Mouse (Mus musculus) neural tube, embryonic 15.5 days (tissue): Measurements from ENCODE around the gene Fan1. TPM values are rescaled to one million over a fixed set of nuclear protein-coding genes. Genes with fewer than 3 reads are reported as not detected.

Experiments used
- ATAC-seq: fragments of 200-750 bp; cut with Nextera tagmentation; 2 replicates; pipeline ENCODE4 v1.8.0; 2017; ENCODE audit warnings: mild to moderate bottlenecking, moderate TSS enrichment, moderate library complexity; ENCODE audit not compliant: low FRiP score
- H3K27ac ChIP-seq: fragments of 300-500 bp; sonication (generic); replicated peaks from 2 replicates; pipeline ENCODE4 v1.5.1; 2015; ENCODE audit warnings: mild to moderate bottlenecking, inconsistent platforms
- H3K27me3 ChIP-seq: fragments of 300-500 bp; sonication (generic); replicated peaks from 2 replicates; pipeline ENCODE4 v1.6.1; 2015; ENCODE audit warnings: inconsistent platforms
- H3K36me3 ChIP-seq: fragments of 300-500 bp; sonication (generic); 2 replicates; pipeline ENCODE4 v1.6.1; 2015; ENCODE audit warnings: inconsistent platforms
- H3K4me1 ChIP-seq: fragments of 300-500 bp; sonication (generic); 2 replicates; pipeline ENCODE4 v1.6.1; 2015; ENCODE audit warnings: inconsistent platforms
- H3K4me2 ChIP-seq: fragments of 300-500 bp; sonication (generic); 2 replicates; pipeline ENCODE4 v1.6.1; 2015; ENCODE audit warnings: inconsistent platforms, mild to moderate bottlenecking, moderate library complexity
- H3K4me3 ChIP-seq: fragments of 300-500 bp; sonication (generic); replicated peaks from 2 replicates; pipeline ENCODE4 v1.5.1; 2015; ENCODE audit warnings: mild to moderate bottlenecking, inconsistent platforms
- H3K9ac ChIP-seq: fragments of 300-500 bp; sonication (generic); replicated peaks from 2 replicates; pipeline ENCODE4 v1.6.1; 2015; ENCODE audit warnings: mild to moderate bottlenecking, inconsistent platforms
- H3K9me3 ChIP-seq: fragments of 300-500 bp; sonication (generic); replicated peaks from 2 replicates; pipeline ENCODE4 v1.6.1; 2016; ENCODE audit warnings: inconsistent platforms
- WGBS: fragments of 180-500 bp; shearing (Covaris S2); methylation state at CpG from one replicate; pipeline ENCODE4 v1.1.7; 2015; ENCODE audit warnings: mixed read lengths; 5-methylcytosine and 5-hydroxymethylcytosine counted together
- polyA plus RNA-seq: library from polyadenylated mRNA; unstranded; fragments of >200 nt; fragmentation: Nextera tagmentation; extraction: Ambion mirVana; gene quantifications from 2 replicates; pipeline ENCODE4 v1.2.1, GENCODE M21; 2015

The Fan1 gene
- polyA plus RNA-seq, 1 experiment from 2014 or later = 5.3 TPM

DNA sequence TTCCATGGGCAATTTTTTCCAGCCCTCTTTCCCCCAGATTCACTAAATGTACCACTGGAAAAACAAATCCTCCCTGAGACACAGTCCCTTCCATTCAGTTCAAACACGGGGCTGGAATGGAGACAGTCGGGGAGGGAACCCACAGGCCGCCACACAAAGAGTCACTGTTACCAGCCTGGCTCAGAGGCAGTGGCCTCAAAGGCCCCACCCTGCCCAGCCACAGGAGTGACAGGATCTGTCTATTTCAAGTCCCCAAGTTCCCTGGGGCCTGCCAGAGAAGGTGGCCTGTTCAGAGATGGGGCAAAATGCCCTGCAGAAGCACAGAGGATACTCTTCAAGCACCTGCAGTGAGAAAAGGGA, 13.3 kb downstream of the Fan1 start:
- no peak overlapping the region for H3K9ac ChIP-seq
- no peaks in the 10 kb centered on the region for H3K4me1 ChIP-seq
- peak; percentile 62 for ATAC-seq
- H3K27me3 ChIP-seq = no peaks in the 10 kb centered on the region
- H3K36me3 ChIP-seq = peaks cover 71% of the 10 kb centered on the region
- peak overlapping the region; percentile 56 for H3K27ac ChIP-seq
- H3K4me3 ChIP-seq = no peak overlapping the region
- no peaks in the 10 kb centered on the region for H3K9me3 ChIP-seq
- WGBS = 68% methylated on average over 3 of the region's 3 CpGs
- no peak overlapping the region for H3K4me2 ChIP-seq

DNA sequence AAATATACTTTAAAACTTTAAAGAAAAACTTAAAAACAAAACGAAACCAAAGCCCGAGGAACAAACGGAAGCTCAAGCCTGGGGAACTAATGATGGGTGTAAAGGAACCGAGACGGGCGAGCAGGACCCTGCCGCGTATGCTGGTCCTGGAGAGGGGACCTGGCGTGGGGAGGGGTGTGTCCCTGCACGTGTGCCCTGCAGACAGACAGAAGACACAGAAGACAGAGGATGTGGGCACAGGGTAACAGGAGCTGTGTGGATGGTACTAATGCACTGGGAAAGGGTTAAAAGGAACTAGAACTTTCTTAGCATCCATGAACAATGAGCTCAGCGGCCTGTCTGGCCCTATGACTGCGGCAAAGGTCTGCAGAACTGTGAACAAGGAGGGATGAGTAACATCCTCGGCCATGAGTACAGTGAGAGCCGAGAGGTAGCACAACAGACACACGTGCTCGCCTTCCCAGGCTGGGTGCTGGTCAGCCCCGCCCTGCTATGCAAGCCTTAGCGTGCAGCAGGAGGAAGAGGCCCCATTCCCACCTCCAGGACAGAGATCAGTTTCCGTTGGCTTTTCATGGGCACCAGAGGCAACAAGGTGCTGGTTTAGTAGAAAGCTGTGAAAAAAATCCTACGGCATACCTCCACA, 13.8 kb downstream of the Fan1 start:
- no peaks in the 10 kb centered on the region for H3K27me3 ChIP-seq
- no peaks in the 10 kb centered on the region for H3K9me3 ChIP-seq
- no peak overlapping the region for H3K9ac ChIP-seq
- 87% methylated on average over 20 of the region's 20 CpGs for WGBS
- 0 out of 2 replicates have a peak, but pooled peaks have one; percentile 42 for ATAC-seq
- no peak overlapping the region for H3K4me2 ChIP-seq
- no peaks in the 10 kb centered on the region for H3K4me1 ChIP-seq
- peaks cover 67% of the 10 kb centered on the region for H3K36me3 ChIP-seq
- H3K27ac ChIP-seq = peak overlapping the region; percentile 56; the same call in 1 of the 2 replicates
- H3K4me3 ChIP-seq = no peak overlapping the region

DNA sequence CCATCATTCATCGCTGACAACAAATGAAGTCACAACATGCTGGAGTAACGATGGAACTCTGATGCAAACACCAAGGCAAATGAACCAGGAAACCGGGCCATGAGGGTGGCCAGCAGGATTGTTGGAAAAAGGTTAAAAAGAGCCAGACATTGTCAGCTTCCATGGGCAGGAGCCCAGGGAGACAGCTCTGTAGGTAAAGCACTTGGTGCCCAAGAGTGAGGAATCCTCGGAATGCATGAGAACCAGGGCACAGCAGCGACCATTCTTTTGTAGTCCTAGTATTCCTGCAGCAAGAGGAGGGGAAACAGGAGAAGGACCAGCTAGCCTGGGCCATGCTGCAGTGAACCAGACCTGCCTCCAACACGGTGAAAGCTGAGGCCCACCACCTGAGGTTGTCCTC, 15.2 kb downstream of the Fan1 start:
- Histone ChIP-seq H3K36me3 (peaks cover 53% of the 10 kb centered on the region), H3K4me2 (no peak overlapping the region), H3K9ac (no peak overlapping the region), H3K4me3 (no peak overlapping the region), H3K27ac (no peak overlapping the region), H3K9me3 (no peaks in the 10 kb centered on the region), H3K4me1 (no peaks in the 10 kb centered on the region), H3K27me3 (no peaks in the 10 kb centered on the region)
- WGBS = 82% methylated on average over 6 of the region's 6 CpGs
- ATAC-seq = no peak

DNA sequence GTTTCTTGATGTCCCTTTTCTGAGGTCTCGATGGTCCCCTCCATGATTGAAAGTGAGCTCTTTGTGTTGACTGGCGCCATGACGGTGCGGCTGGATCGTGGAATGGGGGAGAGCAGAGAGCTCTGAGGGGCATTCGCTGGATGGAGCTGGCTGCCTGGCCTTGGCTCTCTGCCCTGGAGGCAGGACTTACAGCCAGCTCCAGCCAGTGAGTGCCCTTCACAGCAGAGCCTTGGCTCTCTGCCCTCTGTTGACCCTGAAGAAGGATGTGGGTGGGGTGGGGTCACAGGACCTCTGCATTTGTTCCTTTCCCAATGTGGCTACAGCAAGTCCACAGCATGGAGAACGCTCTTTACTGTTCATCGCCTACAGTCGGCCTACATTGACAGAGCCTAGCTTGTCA, 16.5 kb downstream of the Fan1 start:
- Histone ChIP-seq H3K27me3 (no peaks in the 10 kb centered on the region), H3K9me3 (no peaks in the 10 kb centered on the region), H3K4me1 (no peaks in the 10 kb centered on the region), H3K27ac (no peak overlapping the region), H3K4me3 (no peak overlapping the region), H3K9ac (no peak overlapping the region), H3K36me3 (peaks cover 48% of the 10 kb centered on the region), H3K4me2 (no peak overlapping the region)
- WGBS = 82% methylated on average over 9 of the region's 9 CpGs
- peak; percentile 55; the same call in 1 of the 2 replicates for ATAC-seq

DNA sequence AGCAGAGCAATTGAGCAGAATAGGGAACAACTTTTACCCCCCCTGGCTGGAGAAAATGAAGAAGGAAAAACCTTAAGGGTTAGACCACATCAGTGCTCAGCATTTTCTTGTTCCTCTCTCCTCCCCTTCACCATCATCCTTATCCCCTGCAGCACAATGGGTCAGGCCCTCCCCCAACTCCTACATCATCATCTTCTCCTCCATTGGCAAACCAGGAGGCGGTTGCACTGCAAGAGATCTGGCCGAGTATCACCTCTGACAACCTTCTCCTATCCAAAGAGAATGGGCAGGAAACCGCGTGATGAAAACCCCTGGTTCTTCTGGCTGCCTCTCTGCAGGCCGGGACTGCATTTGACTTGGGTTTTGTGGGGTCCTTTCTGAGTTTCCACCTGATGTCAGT, 17.2 kb downstream of the Fan1 start:
- Histone ChIP-seq H3K4me3 (no peak overlapping the region), H3K4me1 (no peaks in the 10 kb centered on the region), H3K27ac (0 out of 2 replicates have a peak overlapping the region, but pooled peaks have one; percentile 9), H3K27me3 (no peaks in the 10 kb centered on the region), H3K9me3 (no peaks in the 10 kb centered on the region), H3K4me2 (no peak overlapping the region), H3K9ac (no peak overlapping the region), H3K36me3 (peaks cover 40% of the 10 kb centered on the region)
- no peak for ATAC-seq
- 94% methylated on average over 5 of the region's 5 CpGs for WGBS

DNA sequence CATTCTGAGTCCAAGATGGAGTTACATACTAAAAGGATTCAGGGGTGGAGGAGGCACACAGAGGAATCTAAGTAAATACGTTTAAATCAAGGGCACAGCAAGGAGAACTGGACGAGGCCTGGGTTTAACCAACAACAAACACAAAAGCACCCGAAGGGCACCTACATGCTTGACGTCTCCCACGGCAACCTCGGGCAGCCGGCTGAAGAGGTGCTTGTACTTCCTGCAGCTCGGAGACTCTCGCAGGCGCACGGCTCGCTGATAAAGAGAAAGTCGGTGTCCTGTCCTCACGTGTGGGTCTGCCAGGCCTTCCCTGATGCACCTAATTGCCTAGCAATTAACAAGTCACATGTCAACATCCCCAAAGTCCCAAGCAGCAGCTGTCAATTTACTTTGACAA, 19.7 kb downstream of the Fan1 start:
- ATAC-seq = no peak
- no peak overlapping the region for H3K27ac ChIP-seq
- no peaks in the 10 kb centered on the region for H3K9me3 ChIP-seq
- H3K27me3 ChIP-seq = no peaks in the 10 kb centered on the region
- WGBS = 26% methylated on average over 14 of the region's 14 CpGs
- H3K4me2 ChIP-seq = no peak overlapping the region
- H3K9ac ChIP-seq = no peak overlapping the region
- H3K4me3 ChIP-seq = no peak overlapping the region
- peaks cover 9% of the 10 kb centered on the region for H3K4me1 ChIP-seq
- H3K36me3 ChIP-seq = peaks cover 36% of the 10 kb centered on the region

DNA sequence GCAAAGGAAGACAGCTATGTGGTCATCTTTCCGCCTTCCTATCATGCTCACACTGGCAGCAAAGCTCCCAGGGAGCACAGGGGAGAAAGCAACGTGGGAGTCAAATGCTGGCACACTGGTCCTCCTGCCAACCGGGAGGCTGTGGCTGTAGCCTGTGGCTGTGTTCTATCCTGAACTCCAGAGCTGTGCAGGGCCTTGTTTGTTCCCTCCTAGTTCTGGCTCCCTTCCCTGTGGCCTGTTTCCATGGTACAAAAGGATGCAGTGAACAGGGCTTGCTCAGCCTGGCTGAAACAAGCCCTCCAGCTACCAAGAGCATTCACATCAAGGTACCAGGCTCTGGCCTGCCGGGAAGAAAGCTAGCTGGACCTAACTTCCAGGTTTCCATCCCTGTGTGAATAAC, 22.8 kb downstream of the Fan1 start:
- Histone ChIP-seq H3K36me3 (peaks cover 27% of the 10 kb centered on the region; the same call in 1 of the 2 replicates), H3K9ac (no peak overlapping the region), H3K4me1 (peaks cover 11% of the 10 kb centered on the region), H3K9me3 (no peaks in the 10 kb centered on the region), H3K4me3 (no peak overlapping the region), H3K4me2 (no peak overlapping the region), H3K27me3 (no peaks in the 10 kb centered on the region), H3K27ac (peak overlapping the region; percentile 73)
- 60% methylated on average over 4 of the region's 4 CpGs for WGBS
- peak; percentile 79 for ATAC-seq

DNA sequence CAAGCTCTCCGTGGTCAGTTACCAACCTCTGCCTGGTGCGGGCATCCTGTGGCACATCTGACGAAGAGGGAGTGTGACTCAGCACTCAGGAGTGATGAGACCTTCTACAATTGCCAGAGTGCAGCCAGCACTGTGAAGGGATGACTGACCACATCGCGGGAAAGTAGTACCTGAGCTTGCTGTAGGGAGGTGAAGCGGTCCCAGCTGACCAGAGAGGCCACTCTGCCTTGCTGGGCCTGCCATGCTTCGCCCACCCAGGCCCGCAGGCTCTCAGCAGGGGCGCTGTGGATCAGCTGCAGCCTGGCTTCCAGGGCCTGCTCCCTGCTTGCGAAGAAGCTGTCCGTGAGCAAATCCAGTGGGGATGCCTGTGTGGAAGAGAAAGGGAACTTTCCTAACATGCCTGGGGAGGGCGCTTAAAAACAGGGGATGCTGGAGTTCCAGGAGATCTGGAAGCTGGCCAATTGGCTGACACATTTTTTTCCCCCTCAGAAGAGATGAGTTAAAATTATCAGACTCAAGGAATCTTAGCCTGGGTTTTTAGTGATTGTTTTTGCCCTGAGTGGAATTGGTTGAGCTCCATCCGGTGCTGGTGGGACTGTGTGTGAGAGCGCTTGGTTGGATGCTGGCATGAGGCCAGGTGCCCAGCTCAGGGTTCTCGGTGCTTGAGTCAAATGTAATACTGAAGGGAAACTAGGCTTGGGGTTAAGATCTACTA, 24.6 kb downstream of the Fan1 start:
- 82% methylated on average over 15 of the region's 15 CpGs for WGBS
- Histone ChIP-seq H3K4me2 (no peak overlapping the region), H3K36me3 (peaks cover 27% of the 10 kb centered on the region; the same call in 1 of the 2 replicates), H3K9ac (no peak overlapping the region), H3K4me1 (peaks cover 11% of the 10 kb centered on the region), H3K27ac (peak overlapping the region; percentile 30; the same call in 1 of the 2 replicates), H3K4me3 (no peak overlapping the region), H3K9me3 (no peaks in the 10 kb centered on the region), H3K27me3 (no peaks in the 10 kb centered on the region)
- peak; percentile 57; the same call in 1 of the 2 replicates for ATAC-seq

DNA sequence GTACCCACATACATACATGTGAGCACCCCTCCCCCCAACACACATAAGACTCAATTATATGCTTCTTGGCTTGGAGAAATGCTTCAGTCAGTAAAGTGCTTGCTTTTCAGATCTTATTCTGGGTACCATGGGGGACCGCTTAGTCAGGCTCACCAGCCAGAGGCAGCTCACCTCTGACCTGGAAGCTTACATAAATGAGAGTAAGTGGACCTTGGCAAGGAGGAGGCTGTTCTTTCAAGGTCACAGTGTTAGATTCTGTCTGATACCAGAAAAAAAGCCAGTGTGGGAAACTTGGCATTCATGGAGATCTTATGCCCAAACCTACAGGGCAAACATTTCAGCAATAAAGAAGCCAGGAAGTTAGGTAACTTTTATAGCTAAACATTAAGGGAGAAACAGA, 26.1 kb downstream of the Fan1 start:
- Histone ChIP-seq H3K9me3 (no peaks in the 10 kb centered on the region), H3K4me3 (no peak overlapping the region), H3K4me2 (no peak overlapping the region), H3K4me1 (peaks cover 11% of the 10 kb centered on the region), H3K27me3 (no peaks in the 10 kb centered on the region), H3K36me3 (peaks cover 25% of the 10 kb centered on the region; the same call in 1 of the 2 replicates), H3K9ac (no peak overlapping the region), H3K27ac (no peak overlapping the region)
- 87% methylated on average over 1 of the region's 1 CpGs for WGBS
- no peak for ATAC-seq

DNA sequence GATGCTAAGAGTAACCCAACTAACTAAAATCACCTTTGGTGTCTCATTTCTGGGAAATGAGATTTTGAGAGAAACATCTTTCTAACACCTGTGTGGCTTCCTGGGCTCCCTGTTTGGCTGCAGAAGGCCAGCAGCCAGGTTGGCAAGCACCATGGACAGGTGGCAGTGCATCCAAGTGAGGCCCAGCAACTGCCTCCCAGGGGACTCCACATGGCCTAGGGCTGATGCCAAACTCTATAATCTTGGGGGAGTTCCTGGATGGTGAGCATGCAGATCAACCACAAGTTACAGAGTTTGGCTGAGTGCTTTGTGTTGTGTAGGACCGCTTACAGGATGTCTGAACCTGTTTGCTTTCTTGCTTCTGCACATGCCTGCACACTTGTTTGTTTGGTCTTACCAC, 41.2 kb downstream of the Fan1 start:
- Histone ChIP-seq H3K36me3 (peaks cover 32% of the 10 kb centered on the region), H3K9ac (no peak overlapping the region)
- WGBS = 83% methylated on average over 1 of the region's 1 CpGs

DNA sequence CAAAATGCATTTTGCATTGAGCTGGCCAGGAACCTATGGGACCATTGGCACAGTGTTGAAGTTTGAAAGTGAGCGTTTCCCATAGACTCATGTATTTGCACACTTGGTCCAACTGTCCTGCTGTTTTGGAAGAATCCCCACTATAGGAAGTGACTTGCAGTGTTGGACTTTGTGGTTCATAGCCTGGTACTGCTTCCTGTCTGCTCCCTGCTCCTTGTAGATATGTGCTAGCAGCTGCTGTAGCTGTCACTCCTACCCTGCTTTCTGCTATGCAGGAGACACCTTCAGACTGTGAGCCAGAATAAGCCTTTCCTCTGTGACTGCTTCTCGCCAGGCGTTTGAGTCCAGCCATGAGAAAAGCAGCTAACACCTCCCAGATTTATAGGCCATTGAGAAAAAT, 42.6 kb downstream of the Fan1 start:
- Histone ChIP-seq H3K4me3 (no peak overlapping the region), H3K36me3 (peaks cover 22% of the 10 kb centered on the region), H3K9ac (no peak overlapping the region), H3K27me3 (no peaks in the 10 kb centered on the region), H3K4me1 (no peaks in the 10 kb centered on the region), H3K4me2 (no peak overlapping the region), H3K9me3 (no peaks in the 10 kb centered on the region), H3K27ac (peak overlapping the region; percentile 13; the same call in 1 of the 2 replicates)
- WGBS = 86% methylated on average over 3 of the region's 3 CpGs
- no peak for ATAC-seq

More for the DNA sequence above, 41.2 kb downstream of the Fan1 start:
- H3K27ac ChIP-seq = no peak overlapping the region
- no peaks in the 10 kb centered on the region for H3K4me1 ChIP-seq
- H3K27me3 ChIP-seq = no peaks in the 10 kb centered on the region
- ATAC-seq = no peak
- no peaks in the 10 kb centered on the region for H3K9me3 ChIP-seq
- H3K4me3 ChIP-seq = no peak overlapping the region
- no peak overlapping the region for H3K4me2 ChIP-seq

DNA sequence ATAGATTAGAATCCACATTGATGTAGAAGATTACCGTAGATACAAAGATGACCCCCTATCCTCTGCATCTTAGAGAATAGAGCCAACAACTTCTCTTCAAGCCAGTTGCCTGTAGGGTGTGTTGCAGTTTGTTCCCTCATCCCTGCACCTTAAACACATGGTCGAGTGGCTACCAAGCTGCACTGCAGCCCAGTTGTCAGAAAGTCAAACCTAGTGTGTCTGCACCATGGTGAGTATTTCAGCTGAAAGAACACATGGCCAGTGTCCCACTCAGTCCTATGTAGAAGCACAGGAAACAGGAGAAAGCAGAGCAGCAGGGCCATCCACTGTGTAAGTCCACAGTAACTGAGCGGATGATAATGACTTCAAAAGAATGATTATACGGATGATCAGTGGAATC, 46.4 kb downstream of the Fan1 start:
- ATAC-seq = no peak
- Histone ChIP-seq H3K4me3 (no peak overlapping the region), H3K27ac (no peak overlapping the region), H3K4me2 (no peak overlapping the region), H3K9ac (no peak overlapping the region), H3K36me3 (peaks cover 14% of the 10 kb centered on the region), H3K9me3 (no peaks in the 10 kb centered on the region), H3K27me3 (no peaks in the 10 kb centered on the region), H3K4me1 (no peaks in the 10 kb centered on the region)
- 92% methylated on average over 4 of the region's 4 CpGs for WGBS
